Mouse (Mus musculus): ENCODE data around the gene Smg7. TPM values are rescaled to one million over a fixed set of nuclear protein-coding genes. Genes with fewer than 3 reads are reported as not detected.
A peak's percentile ranks its signal among the peaks of the same experiment; 100 is the strongest.

Gene Smg7
- total RNA-seq, 2 experiments from 2014 or later = 21.0 to 24.8 TPM

- ATAC-seq (replicated peaks; ENCODE audit: low FRiP score, poor library complexity, severe bottlenecking) = no peak
Observed at GRCm38 (mm10) chr1:152810533-152811439, 91.7 kb downstream of the Smg7 start.

GRCm38 (mm10) chr1:152809541-152810252 is 92.7 kb downstream of the Smg7 start:
- ATAC-seq (replicated peaks; ENCODE audit: low FRiP score, poor library complexity, severe bottlenecking) = no peak

- ATAC-seq (replicated peaks; ENCODE audit: low FRiP score, poor library complexity, severe bottlenecking) = no peak
Observed at GRCm38 (mm10) chr1:152808392-152808680, 94.1 kb downstream of the Smg7 start.

- peak; percentile 53; the same call in 1 of the 2 replicates for ATAC-seq (replicated peaks; ENCODE audit: low FRiP score, poor library complexity, severe bottlenecking)
Observed at GRCm38 (mm10) chr1:152807619-152808391, 94.6 kb downstream of the Smg7 start.

- ATAC-seq (replicated peaks; ENCODE audit: low FRiP score, poor library complexity, severe bottlenecking) = no peak
Observed at GRCm38 (mm10) chr1:152804907-152805306, 97.5 kb downstream of the Smg7 start.

- no peak for ATAC-seq (replicated peaks; ENCODE audit: low FRiP score, poor library complexity, severe bottlenecking)
Observed at GRCm38 (mm10) chr1:152800633-152801176, 101.7 kb downstream of the Smg7 start.

GRCm38 (mm10) chr1:152799897-152800296 is 102.5 kb downstream of the Smg7 start, which contains the start of gene Ncf2:
Ncf2 (plus strand) TSS chr1:152800194.
- no peak for ATAC-seq (replicated peaks; ENCODE audit: low FRiP score, poor library complexity, severe bottlenecking)

- no peak for ATAC-seq (replicated peaks; ENCODE audit: low FRiP score, poor library complexity, severe bottlenecking)
Observed at GRCm38 (mm10) chr1:152798125-152798524, 104.3 kb downstream of the Smg7 start.

- ATAC-seq (replicated peaks; ENCODE audit: low FRiP score, poor library complexity, severe bottlenecking) = no peak
Observed at GRCm38 (mm10) chr1:152796683-152797263, 105.7 kb downstream of the Smg7 start.

- no peak for ATAC-seq (replicated peaks; ENCODE audit: low FRiP score, poor library complexity, severe bottlenecking)
Observed at GRCm38 (mm10) chr1:152795688-152796255, 106.7 kb downstream of the Smg7 start.

GRCm38 (mm10) chr1:152793495-152794130 is 108.8 kb downstream of the Smg7 start:
- no peak for ATAC-seq (replicated peaks; ENCODE audit: low FRiP score, poor library complexity, severe bottlenecking)

GRCm38 (mm10) chr1:152792736-152793494 is 109.5 kb downstream of the Smg7 start:
- ATAC-seq (replicated peaks; ENCODE audit: low FRiP score, poor library complexity, severe bottlenecking) = no peak

GRCm38 (mm10) chr1:152791269-152791668 is 111.2 kb downstream of the Smg7 start:
- no peak for ATAC-seq (replicated peaks; ENCODE audit: low FRiP score, poor library complexity, severe bottlenecking)

- no peak for ATAC-seq (replicated peaks; ENCODE audit: low FRiP score, poor library complexity, severe bottlenecking)
Observed at GRCm38 (mm10) chr1:152790821-152791220, 111.6 kb downstream of the Smg7 start.

- peak; percentile 45; the same call in 1 of the 2 replicates for ATAC-seq (replicated peaks; ENCODE audit: low FRiP score, poor library complexity, severe bottlenecking)
Observed at GRCm38 (mm10) chr1:152790254-152790653, 112.2 kb downstream of the Smg7 start.

- ATAC-seq (replicated peaks; ENCODE audit: low FRiP score, poor library complexity, severe bottlenecking) = no peak
Observed at GRCm38 (mm10) chr1:152788121-152788660, 114.3 kb downstream of the Smg7 start.

Measured in erythroblast, adult 5-6 weeks (primary cell).